Mouse (Mus musculus) lung, postnatal 14 days (tissue): ENCODE measurements around the gene Cpn1.
A peak's percentile ranks its signal among the peaks of the same experiment; 100 is the strongest.

Source experiments
- DNase-seq: peaks from one replicate; pipeline ENCODE4 v3.0.0; 2021

The Cpn1 gene

GRCm38 (mm10) chr19:43938355-43938754, 48.0 kb downstream of the Cpn1 start:
- DNase-seq, result no peak

DNA sequence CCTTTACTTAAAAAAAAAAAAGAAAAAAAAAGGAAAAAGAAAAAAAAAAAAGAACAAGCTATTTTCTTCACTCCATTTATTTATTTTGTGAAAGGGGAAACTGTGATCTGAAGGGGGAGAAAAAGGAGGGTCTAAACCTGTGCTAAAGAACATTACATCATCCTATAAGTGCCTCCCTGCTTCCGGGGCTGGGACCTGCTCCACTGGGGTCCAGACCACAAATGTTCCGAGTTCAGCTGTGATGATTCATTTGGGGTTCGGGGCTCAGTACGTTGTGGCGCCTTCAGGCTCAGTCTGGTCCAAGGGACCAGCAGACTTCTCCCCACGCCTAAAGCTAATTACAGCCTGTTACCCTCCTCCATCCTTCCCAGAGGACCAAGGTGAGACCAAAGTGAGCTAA, 55.4 kb downstream of the Cpn1 start:
- no peak for DNase-seq

- DNase-seq, result no peak
Observed at GRCm38 (mm10) chr19:43930366-43930765, 56.0 kb downstream of the Cpn1 start.

GRCm38 (mm10) chr19:43929869-43930268, 56.5 kb downstream of the Cpn1 start:
- DNase-seq, result no peak

DNA sequence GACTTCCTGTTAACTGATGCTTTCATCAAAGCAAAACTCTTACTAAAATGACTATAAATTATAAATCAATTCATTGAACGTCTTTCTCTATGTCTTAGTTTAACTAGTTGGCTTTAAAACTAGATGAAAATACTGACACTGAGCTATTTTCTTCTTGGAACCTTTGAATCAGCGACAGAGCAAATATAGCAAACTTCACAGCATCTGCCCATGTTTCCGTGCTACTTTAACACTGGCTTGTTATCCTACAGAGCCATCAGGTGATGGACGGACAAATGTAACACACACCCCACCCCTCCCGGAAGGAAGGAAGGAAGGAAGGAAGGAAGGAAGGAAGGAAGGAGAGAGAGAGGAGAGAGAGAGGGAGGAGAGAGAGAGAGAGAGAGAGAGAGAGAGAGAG, 58.4 kb downstream of the Cpn1 start:
- DNase-seq, result no peak

- DNase-seq, result no peak
Observed at GRCm38 (mm10) chr19:43927057-43927456, 59.3 kb downstream of the Cpn1 start.

DNA sequence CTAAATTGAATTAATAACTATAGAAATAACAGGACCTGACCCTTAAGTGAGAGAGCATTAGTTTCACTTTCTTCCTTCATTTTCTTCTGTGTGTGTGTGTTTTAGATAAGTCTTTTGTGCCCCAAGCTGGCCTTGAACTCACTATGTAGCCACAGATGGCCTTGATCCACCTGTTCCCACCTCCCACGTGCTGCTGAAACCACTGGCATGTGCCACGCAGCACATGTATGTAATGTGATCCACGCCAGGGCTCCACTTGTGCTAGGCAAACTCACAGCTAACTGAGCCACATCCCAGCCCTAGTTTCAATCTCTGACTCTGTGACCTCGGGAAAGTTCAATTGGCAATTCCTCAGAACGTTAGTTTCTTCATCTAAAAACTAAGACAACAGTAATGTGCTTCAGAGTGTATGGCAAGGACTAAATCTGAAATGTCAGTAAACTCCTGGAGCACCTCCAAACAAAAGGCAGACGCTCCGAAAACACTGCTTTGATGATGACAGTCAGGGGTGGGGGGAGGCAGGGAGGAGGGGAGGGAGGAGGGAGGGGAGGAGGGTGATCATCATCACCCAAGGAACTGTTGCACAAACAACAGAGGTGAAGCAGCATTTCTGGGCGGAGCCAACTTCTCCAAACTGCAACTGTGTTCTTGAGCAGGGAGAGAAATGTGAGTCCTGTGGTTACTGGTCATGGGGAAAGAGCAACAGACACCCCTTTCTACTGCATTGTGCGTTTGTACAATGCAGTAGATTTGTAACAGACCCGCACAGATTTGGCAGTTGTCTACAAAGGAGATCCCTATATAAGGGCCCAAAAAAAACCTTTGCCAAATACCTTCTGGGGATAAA, 60.0 kb downstream of the Cpn1 start:
- no peak for DNase-seq

DNA sequence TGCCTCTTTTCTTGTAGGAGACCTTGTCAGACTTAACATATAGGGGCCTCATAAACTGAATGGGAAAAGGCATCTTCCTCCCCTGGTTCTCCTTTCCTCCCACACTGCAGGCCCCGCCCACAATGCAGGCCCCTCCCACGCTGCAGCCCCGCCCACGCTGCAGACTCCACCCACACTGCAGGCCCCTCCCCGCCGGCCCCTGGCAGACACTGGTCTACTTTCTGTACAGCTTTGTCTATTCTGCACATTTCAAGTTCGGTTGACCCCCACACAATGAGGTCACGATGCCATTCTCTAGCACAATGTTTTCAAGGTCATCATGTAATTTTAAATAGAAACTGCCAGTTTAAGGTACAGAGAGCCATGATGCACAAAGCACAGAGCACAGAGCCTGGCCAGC, 62.0 kb downstream of the Cpn1 start:
- DNase-seq, result no peak

- DNase-seq, result no peak
Observed at GRCm38 (mm10) chr19:43922963-43923362, 63.4 kb downstream of the Cpn1 start.

- DNase-seq, result no peak
Observed at GRCm38 (mm10) chr19:43921410-43921809, 64.9 kb downstream of the Cpn1 start.

- DNase-seq, result no peak
Observed at GRCm38 (mm10) chr19:43920453-43921300, 65.7 kb downstream of the Cpn1 start.

DNA sequence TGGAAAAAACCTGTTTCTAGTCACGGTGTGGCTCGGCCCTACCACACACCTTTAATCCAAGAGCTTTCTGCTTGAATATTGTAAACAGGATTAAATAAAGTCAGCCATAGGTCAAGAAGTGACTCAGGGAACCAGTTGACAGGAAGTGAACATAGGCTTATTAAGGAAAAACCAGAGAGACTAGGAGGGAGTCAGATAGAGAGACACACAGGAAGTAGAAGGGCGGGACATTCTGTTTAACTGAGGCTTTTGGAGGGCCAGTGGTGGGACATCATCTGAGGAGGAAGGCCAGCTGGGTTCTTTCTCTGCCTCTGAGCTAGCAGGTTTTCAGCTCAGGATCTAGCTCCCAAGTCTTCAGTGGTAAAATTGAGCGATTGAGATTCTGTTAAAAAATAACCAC, 66.5 kb downstream of the Cpn1 start:
- no peak for DNase-seq

DNA sequence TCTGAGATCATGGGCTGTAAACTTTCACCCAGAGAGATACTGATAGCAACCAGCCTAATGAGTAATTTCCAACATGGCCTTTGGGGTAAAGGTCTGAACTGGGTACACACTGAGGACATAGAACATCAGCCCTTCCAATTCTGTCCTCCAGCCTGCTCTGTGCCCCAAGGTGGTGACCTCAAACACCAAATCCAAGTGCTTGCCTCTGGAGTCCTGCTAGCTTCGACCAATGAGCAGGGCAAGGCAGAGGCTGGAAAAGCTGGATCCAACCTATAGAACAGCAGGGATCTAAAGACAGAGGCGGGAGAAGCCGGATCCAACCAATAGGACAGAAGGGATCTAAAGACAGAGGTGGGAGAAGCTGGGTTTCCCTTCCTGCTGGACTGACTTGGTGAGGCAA, 67.5 kb downstream of the Cpn1 start:
- DNase-seq, result no peak

GRCm38 (mm10) chr19:43917763-43918162, 68.6 kb downstream of the Cpn1 start:
- DNase-seq, result no peak

- no peak for DNase-seq
Observed at GRCm38 (mm10) chr19:43917406-43917691, 69.0 kb downstream of the Cpn1 start.

DNA sequence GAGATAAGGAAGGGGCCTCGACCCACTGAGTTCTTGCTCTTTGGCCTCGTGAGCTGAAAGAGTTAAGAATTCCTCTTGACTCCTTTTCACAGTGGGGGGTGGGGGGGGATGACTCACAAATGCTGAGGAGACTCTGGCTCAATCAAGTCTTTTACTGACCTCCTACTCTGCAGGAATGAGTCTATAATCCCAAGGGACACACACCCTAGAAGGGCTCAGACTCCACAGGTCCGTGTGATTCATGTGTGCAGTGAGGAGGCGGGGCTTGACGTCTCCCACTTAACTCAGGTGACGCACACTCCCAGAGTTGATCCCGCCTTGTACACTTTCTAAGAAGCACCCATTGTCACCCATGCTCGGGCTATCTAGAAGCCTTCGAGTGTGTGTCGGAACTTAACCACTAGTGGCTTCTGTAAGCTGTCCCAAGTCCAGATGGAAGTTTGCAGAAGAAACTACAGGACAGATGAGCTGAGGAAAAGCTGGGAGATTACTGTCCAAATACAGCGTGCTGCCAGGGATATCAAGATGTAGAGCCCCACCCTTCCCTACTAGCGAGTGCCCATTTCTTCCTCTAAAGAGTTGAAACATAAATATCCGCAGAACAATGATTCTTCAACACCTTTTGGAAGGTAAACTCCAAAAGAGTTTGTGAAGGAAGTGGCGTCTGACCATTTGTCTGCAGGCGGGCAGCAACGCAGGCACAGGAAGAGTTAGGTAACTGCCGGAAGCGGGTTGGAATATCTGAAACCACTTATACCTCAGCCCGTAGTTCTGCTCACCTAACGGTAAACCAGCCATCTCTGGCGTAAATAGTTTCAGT, 69.6 kb downstream of the Cpn1 start:
- DNase-seq, result peak; percentile 49

DNA sequence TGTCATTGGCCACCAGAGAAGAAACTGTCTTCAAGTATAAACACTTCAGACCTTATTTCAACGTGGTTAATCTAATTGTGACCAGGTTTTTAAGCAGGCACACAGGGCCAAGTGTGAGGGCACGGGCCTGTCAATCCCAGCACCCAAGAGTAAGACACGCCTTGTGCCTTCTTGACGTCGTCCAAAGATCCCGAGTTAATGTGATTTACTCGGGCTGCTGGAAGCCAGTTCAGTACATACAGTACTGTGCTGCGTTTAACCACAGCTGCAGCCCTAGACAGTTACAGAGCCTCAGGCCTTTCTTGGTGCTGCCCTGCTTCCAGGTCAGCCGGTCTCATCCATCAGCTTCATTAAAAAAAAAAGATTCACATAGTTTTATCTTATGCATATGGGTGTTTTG, 70.9 kb downstream of the Cpn1 start:
- no peak for DNase-seq

DNA sequence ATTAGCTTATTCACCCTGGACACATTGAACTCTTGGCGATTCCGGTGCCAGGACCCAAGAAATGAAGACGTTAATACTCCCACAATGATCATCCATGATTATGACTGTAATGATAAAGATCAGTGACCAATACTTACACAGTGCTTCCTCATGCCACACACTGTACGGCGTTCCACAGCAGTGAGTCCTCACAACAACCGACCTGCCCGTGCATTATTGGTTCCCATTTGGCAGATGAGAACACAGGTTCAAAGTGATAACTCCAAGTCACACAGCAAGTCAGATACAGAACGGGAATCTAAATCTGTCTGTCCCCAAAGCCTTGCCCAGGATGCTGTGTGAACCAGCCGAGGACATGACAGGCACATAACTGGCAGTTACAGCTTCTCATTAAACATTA, 71.4 kb downstream of the Cpn1 start:
- no peak for DNase-seq

DNA sequence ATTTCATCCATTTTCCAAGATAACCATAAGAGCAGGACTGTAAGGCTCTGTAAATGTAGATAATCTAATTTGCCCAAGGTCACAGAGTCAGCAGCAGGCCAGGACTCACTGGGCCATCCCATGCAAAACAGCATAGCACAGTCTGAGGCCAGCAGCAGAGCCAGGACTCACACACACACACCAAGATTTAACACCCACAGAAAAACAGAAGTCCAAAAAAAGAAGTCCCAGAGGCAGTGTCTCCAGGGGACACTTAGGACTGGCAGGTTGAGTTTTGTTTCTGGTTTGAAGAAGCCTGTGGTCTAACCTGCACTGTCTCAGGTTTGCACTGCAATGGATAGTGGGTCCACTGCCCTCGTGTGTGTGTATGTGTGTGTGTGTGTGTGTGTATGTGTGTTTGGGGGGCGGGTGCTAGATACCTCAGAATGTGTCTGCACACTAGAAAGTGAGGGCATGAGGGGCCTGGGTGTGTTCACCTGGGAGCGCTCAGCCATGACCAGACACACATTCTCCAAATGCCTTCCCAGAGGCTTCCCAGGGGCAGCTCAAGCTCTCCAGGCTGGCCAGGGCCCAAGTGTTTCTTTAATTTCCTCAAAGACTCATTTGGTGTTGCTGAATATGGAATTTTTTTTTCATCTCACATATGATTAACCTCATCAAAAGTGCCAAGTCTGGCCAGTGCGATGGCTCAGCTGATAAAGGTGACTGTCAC, 73.4 kb downstream of the Cpn1 start:
- no peak for DNase-seq

DNA sequence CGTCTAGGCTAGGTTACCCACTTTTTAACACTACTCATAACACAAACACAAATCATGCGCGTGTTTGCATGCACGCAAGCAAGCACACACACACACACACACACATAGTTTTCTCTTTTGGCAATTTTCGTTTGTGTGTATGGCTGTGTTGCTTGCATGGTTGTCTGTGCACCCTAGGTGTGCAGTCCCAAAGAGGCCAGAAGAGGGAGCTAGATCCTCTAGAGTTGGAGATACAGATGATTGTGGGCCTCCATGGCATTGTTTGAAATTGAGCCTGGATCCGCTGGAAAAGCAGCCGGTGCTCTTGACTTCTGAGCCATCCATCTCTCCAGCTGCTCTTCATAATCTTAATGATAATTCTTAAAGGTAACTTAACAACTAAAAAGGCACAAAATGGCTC, 79.9 kb downstream of the Cpn1 start:
- DNase-seq, result no peak
